Mouse (Mus musculus): Measurements from ENCODE around the gene Mrpl2.

Mrpl2 gene

GRCm38 (mm10) chr17:46667712-46668111, 21.7 kb downstream of the Mrpl2 start:
- DNase-seq (ENCODE audit: low spot score), result no peak

DNA sequence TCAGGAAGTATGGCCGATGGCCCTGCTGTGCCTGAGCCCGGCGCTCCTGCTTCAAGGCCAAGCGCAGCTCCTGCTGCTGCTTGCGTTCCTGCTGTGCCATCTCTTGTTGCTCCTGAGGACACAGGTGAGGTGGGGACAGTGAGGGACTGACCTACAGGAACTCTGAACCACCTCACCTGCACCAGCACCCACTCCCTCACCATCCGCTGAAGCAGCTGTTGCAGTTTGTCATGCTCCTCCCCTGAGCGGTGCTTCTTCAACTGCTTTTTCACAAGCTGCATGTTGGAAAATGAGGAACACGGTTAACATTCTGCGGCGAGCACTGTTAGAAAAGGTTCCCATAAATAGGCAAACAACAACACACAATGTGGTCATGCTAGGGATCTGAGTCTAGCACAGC, 23.9 kb downstream of the Mrpl2 start:
- no peak for DNase-seq (ENCODE audit: low spot score)

DNA sequence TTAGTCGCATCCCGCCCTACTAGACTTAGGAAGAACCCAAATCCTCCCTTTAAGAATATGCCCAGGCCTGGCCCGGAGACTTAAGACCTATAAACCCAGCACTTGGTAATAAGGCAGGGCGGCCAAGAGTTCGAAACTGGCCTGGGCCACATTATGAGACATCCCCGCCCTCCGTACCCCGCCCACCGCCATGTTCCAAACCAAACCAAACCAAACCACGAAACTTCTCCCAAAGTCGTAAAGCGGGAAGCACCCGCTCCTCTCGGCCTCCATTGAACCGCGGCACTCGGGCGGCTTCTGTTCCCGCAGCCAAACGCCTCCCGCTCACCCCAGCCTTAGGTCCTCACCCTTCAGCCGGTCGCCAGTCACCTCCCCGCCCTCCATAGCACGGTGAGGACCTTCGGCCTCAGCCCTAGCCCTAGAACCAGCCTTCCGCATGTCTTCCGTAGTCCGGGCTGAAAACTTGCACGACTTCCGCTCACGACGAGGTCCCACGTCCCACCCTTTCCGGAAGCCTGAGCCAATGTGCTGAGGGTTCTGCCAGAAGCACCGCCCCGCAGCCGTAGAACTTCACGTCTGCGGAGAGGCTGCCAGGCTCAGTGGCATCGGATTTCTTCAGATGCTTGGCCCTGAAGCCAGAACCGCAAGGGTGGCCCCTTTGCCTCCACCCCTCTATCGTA, 28.0 kb downstream of the Mrpl2 start, which contains the start of gene Rrp36:
Gene Rrp36 (minus strand): TSS at position 503 of the 680 bp plus-strand sequence.
- DNase-seq (ENCODE audit: low spot score), result peak; percentile 79

DNA sequence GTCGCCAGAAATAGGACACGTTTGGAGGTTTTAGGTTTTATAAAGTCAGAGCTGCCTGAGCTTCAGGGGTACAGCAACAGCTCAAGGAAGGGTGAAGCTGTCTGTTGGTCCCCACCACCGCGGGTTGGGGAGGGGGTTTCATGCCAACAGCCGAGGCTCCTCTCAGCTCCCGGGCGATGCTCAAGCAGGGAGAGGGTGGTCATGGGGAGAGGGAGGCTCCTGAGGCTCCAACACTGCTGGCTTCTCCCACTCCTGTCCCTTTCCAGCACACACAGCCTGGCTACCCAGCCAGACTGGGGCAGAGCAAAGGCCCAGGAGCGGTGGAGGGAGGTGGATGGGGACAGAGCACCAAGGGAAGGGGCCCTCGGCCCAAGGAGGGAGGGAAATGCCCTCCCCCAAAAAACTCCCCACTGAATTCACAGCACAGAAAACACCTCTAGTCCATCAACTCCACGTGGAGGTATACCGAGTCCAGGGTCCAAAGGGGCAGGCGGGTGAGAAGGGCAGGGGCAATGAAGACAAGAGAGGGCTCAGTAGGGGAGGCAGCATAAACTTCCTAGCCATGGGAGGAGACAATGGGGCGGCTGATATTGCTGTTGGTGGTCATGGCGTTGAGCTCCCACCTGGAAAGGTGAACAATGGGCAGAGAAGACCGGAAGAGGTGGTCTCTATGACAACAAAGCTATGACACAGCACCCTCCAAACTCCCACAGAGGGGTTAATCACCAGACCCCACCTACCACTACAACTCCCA, 28.7 kb downstream of the Mrpl2 start:
- no peak for DNase-seq (ENCODE audit: low spot score)

GRCm38 (mm10) chr17:46678416-46678815, 32.4 kb downstream of the Mrpl2 start, which contains the start of gene Mea1:
TSS of gene Mea1 (plus strand) at chr17:46678793.
- no peak for DNase-seq (ENCODE audit: low spot score)

- no peak for DNase-seq (ENCODE audit: low spot score)
Observed at GRCm38 (mm10) chr17:46678911-46679310, 32.9 kb downstream of the Mrpl2 start.

DNA sequence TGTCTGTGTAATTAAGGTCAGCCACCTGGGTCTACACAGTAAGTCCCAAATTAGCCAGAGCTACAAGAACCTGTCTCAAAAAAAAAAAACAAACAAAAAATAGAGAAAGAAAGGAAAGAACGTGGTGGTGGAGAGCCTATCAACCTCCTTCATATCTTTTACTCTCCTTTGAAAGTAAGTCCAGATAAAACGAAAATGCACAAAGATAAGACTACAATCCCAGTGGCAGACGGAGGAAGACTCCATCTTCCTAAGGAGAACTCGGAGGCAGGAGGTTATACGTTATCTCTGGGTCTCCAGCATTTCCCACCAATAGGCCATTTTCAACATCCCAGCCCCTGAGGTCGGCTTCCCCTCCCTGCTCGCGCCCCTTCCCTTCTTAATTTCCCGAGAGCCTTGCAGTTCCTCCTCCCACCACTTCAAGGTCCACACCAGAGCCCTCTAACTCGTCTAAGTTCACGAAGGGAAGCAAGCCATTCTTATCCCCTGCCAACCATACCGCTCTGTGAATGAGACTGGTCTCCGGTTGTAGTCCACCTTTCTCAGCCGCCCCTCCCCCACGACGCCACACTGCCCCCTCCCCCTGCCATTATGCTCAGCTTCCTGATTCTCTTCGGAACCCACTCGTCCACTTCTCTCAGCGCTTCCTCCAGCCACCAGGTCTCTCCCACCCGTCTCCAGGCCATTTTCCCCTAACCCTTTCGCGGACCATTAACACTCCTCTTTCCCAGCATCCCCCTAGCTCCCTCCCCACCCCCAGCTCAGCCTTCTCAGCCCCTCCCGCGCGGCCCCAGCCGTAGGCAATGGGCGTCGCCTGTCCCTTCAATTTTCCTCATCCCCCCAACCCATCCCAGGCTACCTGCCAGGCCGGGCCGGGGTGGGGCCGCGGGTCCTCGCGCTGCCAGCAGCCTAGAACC, 34.1 kb downstream of the Mrpl2 start:
- peak; percentile 19 for DNase-seq (ENCODE audit: low spot score)

DNA sequence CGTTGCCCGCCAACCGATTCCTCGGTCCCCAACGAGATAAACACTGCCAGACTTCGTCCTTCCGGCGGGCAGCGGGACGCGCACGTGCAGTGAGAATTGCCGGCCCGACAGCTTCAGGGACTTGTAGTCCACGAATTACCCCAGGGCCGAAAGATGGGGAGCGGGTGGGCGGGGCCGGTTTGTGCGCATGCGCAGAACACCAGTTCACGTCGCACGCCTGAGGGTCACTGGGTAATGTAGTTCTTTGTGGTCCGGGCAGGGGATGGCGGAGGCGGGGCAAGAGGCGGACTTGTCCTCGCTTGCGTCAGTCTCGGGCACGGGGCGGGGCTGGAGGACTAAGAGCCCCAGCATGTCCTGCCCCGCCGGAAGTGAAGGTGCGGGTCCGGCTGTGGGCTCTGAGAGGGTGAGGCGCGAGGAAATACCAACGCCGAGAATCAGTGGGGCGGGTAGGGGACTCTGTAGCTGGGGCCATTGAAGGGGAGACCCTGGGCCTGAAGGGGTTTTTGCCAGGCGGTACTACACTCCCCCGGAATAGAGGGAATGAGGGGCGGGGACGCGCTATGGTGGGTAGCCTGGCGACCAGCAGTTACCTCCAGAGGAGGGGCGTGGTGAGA, 34.8 kb downstream of the Mrpl2 start, which contains the start of gene Klhdc3:
Gene Klhdc3 (minus strand): TSS at position 155 of the 614 bp plus-strand sequence.
- peak; percentile 96 for DNase-seq (ENCODE audit: low spot score)

GRCm38 (mm10) chr17:46681466-46682118, 35.6 kb downstream of the Mrpl2 start:
- DNase-seq (ENCODE audit: low spot score), result no peak

- DNase-seq (ENCODE audit: low spot score), result no peak
Observed at GRCm38 (mm10) chr17:46682654-46683389, 36.8 kb downstream of the Mrpl2 start.

DNA sequence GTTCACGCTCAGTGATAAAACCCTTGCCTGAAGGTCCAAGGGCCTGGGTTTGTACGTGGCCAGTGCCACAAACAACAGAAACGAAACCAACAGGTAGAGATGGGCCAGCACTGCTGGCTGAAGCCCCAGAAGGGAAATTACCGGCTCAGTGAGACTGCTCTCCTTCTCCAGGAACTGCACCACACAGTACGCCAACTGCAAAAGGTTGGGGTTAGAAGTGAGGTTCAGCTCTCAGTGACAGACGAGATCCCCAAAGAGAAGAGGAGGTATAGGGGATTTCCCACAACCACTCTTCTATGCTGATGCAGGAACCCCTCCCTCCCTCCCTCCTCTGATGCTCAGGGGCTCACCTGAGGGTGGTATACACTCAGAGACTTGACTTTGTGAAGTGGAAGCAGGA, 39.9 kb downstream of the Mrpl2 start:
- DNase-seq (ENCODE audit: low spot score), result no peak

GRCm38 (mm10) chr17:46690665-46691064, 44.6 kb downstream of the Mrpl2 start:
- no peak for DNase-seq (ENCODE audit: low spot score)

DNA sequence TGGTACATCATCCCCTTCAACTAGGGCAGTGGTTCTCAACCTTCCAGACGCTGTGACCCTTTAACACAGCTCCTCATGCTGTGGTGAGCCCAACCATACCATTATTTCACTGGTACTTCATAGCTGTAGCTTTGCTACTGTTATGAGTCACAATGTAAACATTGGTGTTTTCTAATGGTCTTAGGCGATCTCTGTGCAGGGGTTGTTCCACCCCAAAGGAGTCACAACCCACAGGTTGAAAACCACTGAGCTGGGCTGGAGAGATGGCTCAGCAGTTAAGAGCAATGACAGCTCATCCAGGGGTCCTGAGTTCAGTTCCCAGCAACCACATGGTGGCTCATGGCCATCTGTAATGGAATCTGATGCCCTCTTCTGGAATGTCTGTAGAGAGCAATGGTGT, 45.4 kb downstream of the Mrpl2 start:
- no peak for DNase-seq (ENCODE audit: low spot score)

DNA sequence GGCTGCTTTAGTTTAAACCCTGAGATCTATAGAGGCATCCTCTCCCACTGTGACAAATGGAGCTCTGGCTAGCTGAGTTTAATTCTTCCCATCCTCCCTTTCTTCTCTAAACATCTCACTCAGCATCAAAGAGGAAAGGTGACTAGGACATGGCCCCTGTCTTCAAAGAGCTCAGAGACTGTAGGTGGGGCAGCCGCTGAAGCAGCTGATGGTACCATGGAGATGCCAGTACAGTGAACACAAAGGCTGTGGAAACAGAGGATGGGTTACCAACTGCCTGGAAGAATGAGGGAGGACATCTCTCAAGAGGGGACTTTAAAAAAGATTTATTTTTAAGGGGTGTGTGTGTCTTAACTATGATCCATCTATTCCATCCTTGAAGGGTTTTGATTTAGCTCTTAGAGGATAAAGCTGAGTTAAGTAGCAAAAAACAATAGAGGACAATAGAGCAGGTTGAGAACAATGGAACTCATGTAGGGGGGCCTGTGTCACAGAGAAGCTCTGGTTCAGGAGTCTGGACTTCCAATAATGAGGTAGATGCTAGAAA, 48.6 kb downstream of the Mrpl2 start:
- DNase-seq (ENCODE audit: low spot score), result no peak

DNA sequence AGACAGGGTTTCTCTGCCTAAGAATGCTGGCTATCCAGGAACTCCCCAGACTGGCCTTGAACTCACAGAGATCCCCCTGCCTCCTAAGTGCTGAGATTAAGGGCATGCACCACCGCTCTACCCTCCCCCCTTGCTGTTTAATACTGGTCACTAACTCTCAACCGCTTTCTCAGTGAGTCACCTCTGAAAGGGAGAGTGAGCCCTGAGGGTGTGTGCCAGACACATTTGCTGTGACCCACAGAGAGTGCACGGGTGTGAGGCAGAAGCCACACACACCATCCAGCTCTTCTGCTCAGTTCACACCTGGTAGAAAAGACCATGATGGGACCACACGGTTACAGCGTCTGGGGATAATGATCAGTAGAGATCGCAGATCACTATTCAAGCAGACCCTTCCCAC, 52.5 kb downstream of the Mrpl2 start:
- no peak for DNase-seq (ENCODE audit: low spot score)

GRCm38 (mm10) chr17:46699245-46699644, 53.2 kb downstream of the Mrpl2 start:
- no peak for DNase-seq (ENCODE audit: low spot score)
